15 mouse cellular contexts compared by ENCODE assay signal in the genomic region with DNA sequence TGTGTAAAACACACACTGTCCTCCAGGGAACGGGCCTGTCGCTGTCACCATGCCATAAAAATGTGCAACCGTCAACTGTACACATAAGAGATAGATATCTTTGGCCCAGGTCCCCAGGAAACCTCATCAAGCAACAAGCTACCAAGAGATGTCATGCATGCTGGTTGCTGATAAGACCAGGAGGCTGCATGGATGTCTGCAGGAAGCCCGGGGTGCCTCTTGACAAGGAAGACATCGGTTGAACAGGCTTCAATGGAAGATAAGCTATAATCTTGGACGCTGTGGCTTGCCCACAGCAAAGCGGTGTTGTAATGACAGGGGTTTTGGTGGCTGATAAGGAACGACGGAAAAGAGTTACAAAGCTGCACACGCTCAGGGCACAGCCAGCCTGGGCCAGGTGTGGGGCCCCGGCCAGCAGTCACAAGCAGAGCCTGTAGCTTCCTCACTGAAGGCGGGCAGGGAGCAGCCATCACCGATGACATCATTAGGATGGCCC.
DNase-seq lines count a peak whose midpoint lies in the region; ATAC-seq and TF ChIP-seq lines count a peak whose summit lies in the region.
"Had no signal": no experiment of that assay in that cellular context is flagged by ENCODE, and none has a peak within 500 bp of the region (broad histone marks: within the 10 kb centered on the region; RNA-seq: fewer than 3 reads in every experiment).

No protein-coding gene starts in this region.

- ATAC-seq in erythroblast, adult 5-6 weeks (replicated peaks; ENCODE audit: low FRiP score, poor library complexity, severe bottlenecking): peak; percentile 85

- H3K4me3 ChIP-seq in bone marrow, adult 2 months (replicated peaks; ENCODE audit: control insufficient read depth, low read depth, low read length): no peak overlapping the region
- H3K4me3 ChIP-seq: embryonic facial prominence, embryonic 15.5 days; hindbrain, embryonic 15.5 days had no signal

- H3K4me1 ChIP-seq in bone marrow, adult 2 months (ENCODE audit: control insufficient read depth, insufficient read depth, low read length): peaks cover 3% of the 10 kb centered on the region; the same call in 1 of the 2 replicates
- H3K4me1 ChIP-seq: embryonic facial prominence, embryonic 15.5 days had no signal

- WGBS in bone marrow, adult 2 months: 7% methylated on average over 13 of the region's 13 CpGs

- peak; percentile 25 for DNase-seq in lung, postnatal 10 days
- no peak for DNase-seq in lung, postnatal 14 days
- DNase-seq in lung, postnatal 36 days: peak; percentile 30
- no peak for DNase-seq in B cell, adult 2 months
- no peak for DNase-seq in cerebellum, adult 8-10 months
- no peak for DNase-seq in layer of hippocampus, postnatal 36 days
- DNase-seq: adrenal gland, adult 8-10 months; cerebellum, adult 9-11 months; gastrocnemius, postnatal 10 days; right cerebral cortex, postnatal 14 days; thymus, adult 2 months had no signal

- H3K27ac ChIP-seq in bone marrow, adult 2 months (ENCODE audit: control insufficient read depth, insufficient read depth, low read depth, low read length, poor library complexity): peak overlapping the region; percentile 11; the same call in 1 of the 2 replicates
- H3K27ac ChIP-seq: embryonic facial prominence, embryonic 15.5 days; hindbrain, embryonic 15.5 days had no signal

- TF ChIP-seq POLR2A in bone marrow, adult 2 months (IDR thresholded peaks at IDR 0.05; ENCODE audit: borderline replicate concordance, control insufficient read depth, low read depth, low read length): no peak

- TF ChIP-seq CTCF in bone marrow, adult 2 months (IDR thresholded peaks at IDR 0.05; ENCODE audit: control insufficient read depth, insufficient read depth, low read length): no peak

Comparison
In these comparisons a context has a peak if more than half of its experiments do, and no peak if none do; other contexts are left out.
1. DNase-seq: peak in lung, postnatal 10 days (single experiment) and lung, postnatal 36 days (single experiment); none in lung, postnatal 14 days (single experiment), B cell, adult 2 months (0 of 2), cerebellum, adult 8-10 months (single experiment) and layer of hippocampus, postnatal 36 days (0 of 2).